Mouse (Mus musculus) neural tube, embryonic 14.5 days (tissue): ENCODE measurements around the gene March1. TPM values are rescaled to one million over a fixed set of nuclear protein-coding genes. Genes with fewer than 3 reads are reported as not detected.

Experiments used
- ATAC-seq: fragments of 200-750 bp; cut with Nextera tagmentation; 2 replicates; pipeline ENCODE4 v1.8.0; 2017; ENCODE audit warnings: low read depth, mild to moderate bottlenecking, moderate TSS enrichment, moderate library complexity
- H3K27ac ChIP-seq: fragments of 300-500 bp; sonication (generic); 2 replicates; pipeline ENCODE4 v1.5.1; 2014; ENCODE audit warnings: low read depth, mild to moderate bottlenecking, control low read depth, low read length, moderate library complexity, mixed read lengths
- H3K27me3 ChIP-seq: fragments of 300-500 bp; sonication (generic); 2 replicates; pipeline ENCODE4 v1.6.1; 2014; ENCODE audit warnings: low read length; ENCODE audit not compliant: control insufficient read depth, insufficient read depth
- H3K36me3 ChIP-seq: fragments of 300-500 bp; sonication (generic); 2 replicates; pipeline ENCODE4 v1.6.1; 2014; ENCODE audit warnings: low read length, mixed read lengths; ENCODE audit not compliant: control insufficient read depth, insufficient read depth
- H3K4me1 ChIP-seq: fragments of 300-500 bp; sonication (generic); 2 replicates; pipeline ENCODE4 v1.6.1; 2014; ENCODE audit warnings: low read length; ENCODE audit not compliant: control insufficient read depth, insufficient read depth
- H3K4me2 ChIP-seq: fragments of 300-500 bp; sonication (generic); 2 replicates; pipeline ENCODE4 v1.6.1; 2014; ENCODE audit warnings: mild to moderate bottlenecking, low read depth, low read length, control low read depth
- H3K4me3 ChIP-seq: fragments of 300-500 bp; sonication (generic); 2 replicates; pipeline ENCODE4 v1.5.1; 2014; ENCODE audit warnings: low read depth, low read length, control low read depth, mixed read lengths
- H3K9ac ChIP-seq: fragments of 300-500 bp; sonication (generic); replicated peaks from 2 replicates; pipeline ENCODE4 v1.6.1; 2014; ENCODE audit warnings: low read depth, mild to moderate bottlenecking, control low read depth, low read length, mixed read lengths
- H3K9me3 ChIP-seq: fragments of 300-500 bp; sonication (generic); 2 replicates; pipeline ENCODE4 v1.6.1; 2016; ENCODE audit warnings: low read length; ENCODE audit not compliant: control insufficient read depth
- WGBS: fragments of 180-500 bp; shearing (Covaris S2); extraction: QIAGEN DNeasy Blood & Tissue Kit; methylation state at CpG from one replicate; pipeline ENCODE4 v1.1.7; 2014; 5-methylcytosine and 5-hydroxymethylcytosine counted together
- polyA plus RNA-seq: library from polyadenylated mRNA; unstranded; fragments of >200 nt; fragmentation: Nextera tagmentation; extraction: Ambion mirVana; gene quantifications from 2 replicates; pipeline ENCODE4 v1.2.1, GENCODE M21; 2014

Gene March1
- polyA plus RNA-seq, 1 experiment from 2014 or later, result 65.8 TPM

GRCm38 (mm10) chr8:66185226-66185625 is 567.5 kb downstream of the March1 start:
- no peak for ATAC-seq
- Histone ChIP-seq H3K27ac (no peak overlapping the region), H3K4me1 (peaks cover 8% of the 10 kb centered on the region; the same call in 1 of the 2 replicates), H3K36me3 (no peaks in the 10 kb centered on the region), H3K9ac (no peak overlapping the region), H3K4me2 (no peak overlapping the region), H3K9me3 (no peaks in the 10 kb centered on the region), H3K4me3 (no peak overlapping the region), H3K27me3 (no peaks in the 10 kb centered on the region)
- WGBS, result 99% methylated on average over 2 of the region's 2 CpGs

GRCm38 (mm10) chr8:66194416-66194815 is 576.7 kb downstream of the March1 start:
- WGBS, result 88% methylated on average over 2 of the region's 2 CpGs
- Histone ChIP-seq H3K27me3 (no peaks in the 10 kb centered on the region), H3K27ac (no peak overlapping the region), H3K4me3 (no peak overlapping the region), H3K9ac (no peak overlapping the region), H3K36me3 (no peaks in the 10 kb centered on the region), H3K4me2 (no peak overlapping the region), H3K9me3 (no peaks in the 10 kb centered on the region), H3K4me1 (no peaks in the 10 kb centered on the region)
- no peak for ATAC-seq

GRCm38 (mm10) chr8:66200169-66200568 is 582.5 kb downstream of the March1 start:
- no peaks in the 10 kb centered on the region for H3K27me3 ChIP-seq
- no peak for ATAC-seq
- no peak overlapping the region for H3K9ac ChIP-seq
- H3K36me3 ChIP-seq, result no peaks in the 10 kb centered on the region
- H3K4me2 ChIP-seq, result no peak overlapping the region
- no peak overlapping the region for H3K4me3 ChIP-seq
- no peaks in the 10 kb centered on the region for H3K9me3 ChIP-seq
- H3K4me1 ChIP-seq, result no peaks in the 10 kb centered on the region
- H3K27ac ChIP-seq, result no peak overlapping the region
- WGBS, result 94% methylated on average over 3 of the region's 3 CpGs

GRCm38 (mm10) chr8:66203814-66204438 is 586.2 kb downstream of the March1 start:
- no peak for ATAC-seq
- H3K9me3 ChIP-seq, result no peaks in the 10 kb centered on the region
- H3K4me1 ChIP-seq, result no peaks in the 10 kb centered on the region
- H3K4me2 ChIP-seq, result no peak overlapping the region
- no peaks in the 10 kb centered on the region for H3K36me3 ChIP-seq
- H3K9ac ChIP-seq, result no peak overlapping the region
- 84% methylated on average over 7 of the region's 7 CpGs for WGBS
- no peak overlapping the region for H3K4me3 ChIP-seq
- H3K27ac ChIP-seq, result no peak overlapping the region
- H3K27me3 ChIP-seq, result no peaks in the 10 kb centered on the region

- Histone ChIP-seq H3K4me2 (no peak overlapping the region), H3K27me3 (no peaks in the 10 kb centered on the region), H3K4me1 (no peaks in the 10 kb centered on the region), H3K9me3 (no peaks in the 10 kb centered on the region), H3K9ac (no peak overlapping the region), H3K27ac (no peak overlapping the region), H3K4me3 (no peak overlapping the region), H3K36me3 (no peaks in the 10 kb centered on the region)
- ATAC-seq, result no peak
- 64% methylated on average over 2 of the region's 2 CpGs for WGBS
These were observed 591.9 kb downstream of the March1 start for GRCm38 (mm10) chr8:66209553-66209952.

- Histone ChIP-seq H3K27me3 (no peaks in the 10 kb centered on the region), H3K4me1 (no peaks in the 10 kb centered on the region), H3K4me2 (no peak overlapping the region), H3K27ac (no peak overlapping the region), H3K36me3 (no peaks in the 10 kb centered on the region), H3K9ac (no peak overlapping the region), H3K9me3 (no peaks in the 10 kb centered on the region), H3K4me3 (no peak overlapping the region)
- 86% methylated on average over 2 of the region's 2 CpGs for WGBS
- ATAC-seq, result no peak
These were observed 592.6 kb downstream of the March1 start for GRCm38 (mm10) chr8:66210294-66210693.

GRCm38 (mm10) chr8:66219974-66220373 is 602.3 kb downstream of the March1 start:
- no peak for ATAC-seq
- WGBS, result 61% methylated on average over 1 of the region's 1 CpGs
- H3K27ac ChIP-seq, result no peak overlapping the region
- no peaks in the 10 kb centered on the region for H3K27me3 ChIP-seq
- no peak overlapping the region for H3K9ac ChIP-seq
- no peak overlapping the region for H3K4me2 ChIP-seq
- no peaks in the 10 kb centered on the region for H3K36me3 ChIP-seq
- H3K9me3 ChIP-seq, result no peaks in the 10 kb centered on the region
- H3K4me1 ChIP-seq, result no peaks in the 10 kb centered on the region
- no peak overlapping the region for H3K4me3 ChIP-seq

GRCm38 (mm10) chr8:66229931-66230330 is 612.2 kb downstream of the March1 start:
- 72% methylated on average over 2 of the region's 2 CpGs for WGBS
- Histone ChIP-seq H3K9ac (no peak overlapping the region), H3K9me3 (no peaks in the 10 kb centered on the region), H3K4me1 (no peaks in the 10 kb centered on the region), H3K36me3 (no peaks in the 10 kb centered on the region), H3K27me3 (no peaks in the 10 kb centered on the region), H3K4me2 (no peak overlapping the region), H3K4me3 (no peak overlapping the region), H3K27ac (no peak overlapping the region)
- ATAC-seq, result no peak

- Histone ChIP-seq H3K9me3 (no peaks in the 10 kb centered on the region), H3K4me2 (no peak overlapping the region), H3K4me1 (no peaks in the 10 kb centered on the region), H3K4me3 (no peak overlapping the region), H3K9ac (no peak overlapping the region), H3K27ac (no peak overlapping the region), H3K36me3 (no peaks in the 10 kb centered on the region), H3K27me3 (no peaks in the 10 kb centered on the region)
- no peak for ATAC-seq
- WGBS, result 56% methylated on average over 4 of the region's 4 CpGs
These were observed 651.8 kb downstream of the March1 start for GRCm38 (mm10) chr8:66269546-66269945.
